Mouse (Mus musculus): ENCODE measurements around the gene Il15. TPM values are rescaled to one million over a fixed set of nuclear protein-coding genes. Genes with fewer than 3 reads are reported as not detected.

The Il15 gene
- polyA plus RNA-seq (2014; fragmentation: Nextera tagmentation; extraction: Ambion mirVana), result 1.2 and 2.4 TPM in 2 replicates

- H3K36me3 ChIP-seq (ENCODE audit: control insufficient read depth, insufficient read depth, low read length), result no peaks in the 10 kb centered on the region
- H3K9ac ChIP-seq (ENCODE audit: low read length), result peak within 1 kb of the TSS; percentile 42
- no peaks in the 10 kb centered on the region for H3K9me3 ChIP-seq (ENCODE audit: control insufficient read depth, low read length)
- peak within 1 kb of the TSS; percentile 22 for H3K4me3 ChIP-seq (ENCODE audit: low read depth, low read length)
- H3K4me1 ChIP-seq (ENCODE audit: control insufficient read depth, insufficient read depth, low read length), result peaks cover 4% of the 10 kb centered on the region; the same call in 1 of the 2 replicates
- ATAC-seq (ENCODE audit: insufficient read depth, low FRiP score, low TSS enrichment), result peak; percentile 33
- no peak for DNase-seq (ENCODE audit: low spot score)
- H3K27ac ChIP-seq (ENCODE audit: low read depth, low read length), result no peak within 1 kb of the TSS
- peak within 1 kb of the TSS; percentile 61 for H3K4me2 ChIP-seq (ENCODE audit: low read depth)
- 9% methylated on average over 13 of the region's 13 CpGs for WGBS
- H3K27me3 ChIP-seq (ENCODE audit: control insufficient read depth, insufficient read depth, low read length), result no peaks in the 10 kb centered on the region
These were observed at the start of gene Il15 for GRCm38 (mm10) chr8:82402686-82403330. Gene Il15, minus strand, starts transcription at chr8:82403222.

DNA sequence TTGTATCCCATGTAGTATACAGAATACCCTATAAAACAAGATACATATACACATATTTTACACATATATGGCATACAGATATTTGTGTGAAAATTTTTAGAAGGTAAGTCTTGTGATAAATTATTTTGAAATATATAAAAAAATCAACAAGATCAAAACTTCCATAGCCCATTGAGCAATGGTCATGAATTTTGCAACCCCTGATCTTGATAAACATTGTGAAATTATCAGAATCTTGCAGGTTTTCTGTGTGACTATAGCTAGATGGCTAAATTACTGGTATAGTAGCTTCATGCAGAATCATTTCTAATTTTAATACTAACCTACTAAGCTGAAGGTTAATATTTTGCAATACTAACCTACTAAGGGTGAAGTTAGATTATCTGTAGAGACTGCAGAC, 41.9 kb upstream of the Il15 start:
- ATAC-seq (ENCODE audit: insufficient read depth, low FRiP score, low TSS enrichment), result no peak
- Histone ChIP-seq H3K4me3 (ENCODE audit: low read depth, low read length) (no peak overlapping the region), H3K27ac (ENCODE audit: low read depth, low read length) (no peak overlapping the region), H3K36me3 (ENCODE audit: control insufficient read depth, insufficient read depth, low read length) (no peaks in the 10 kb centered on the region), H3K9me3 (ENCODE audit: control insufficient read depth, low read length) (no peaks in the 10 kb centered on the region), H3K4me2 (ENCODE audit: low read depth) (no peak overlapping the region), H3K27me3 (ENCODE audit: control insufficient read depth, insufficient read depth, low read length) (no peaks in the 10 kb centered on the region), H3K4me1 (ENCODE audit: control insufficient read depth, insufficient read depth, low read length) (no peaks in the 10 kb centered on the region), H3K9ac (ENCODE audit: low read length) (no peak overlapping the region)
- DNase-seq (ENCODE audit: low spot score), result no peak

DNA sequence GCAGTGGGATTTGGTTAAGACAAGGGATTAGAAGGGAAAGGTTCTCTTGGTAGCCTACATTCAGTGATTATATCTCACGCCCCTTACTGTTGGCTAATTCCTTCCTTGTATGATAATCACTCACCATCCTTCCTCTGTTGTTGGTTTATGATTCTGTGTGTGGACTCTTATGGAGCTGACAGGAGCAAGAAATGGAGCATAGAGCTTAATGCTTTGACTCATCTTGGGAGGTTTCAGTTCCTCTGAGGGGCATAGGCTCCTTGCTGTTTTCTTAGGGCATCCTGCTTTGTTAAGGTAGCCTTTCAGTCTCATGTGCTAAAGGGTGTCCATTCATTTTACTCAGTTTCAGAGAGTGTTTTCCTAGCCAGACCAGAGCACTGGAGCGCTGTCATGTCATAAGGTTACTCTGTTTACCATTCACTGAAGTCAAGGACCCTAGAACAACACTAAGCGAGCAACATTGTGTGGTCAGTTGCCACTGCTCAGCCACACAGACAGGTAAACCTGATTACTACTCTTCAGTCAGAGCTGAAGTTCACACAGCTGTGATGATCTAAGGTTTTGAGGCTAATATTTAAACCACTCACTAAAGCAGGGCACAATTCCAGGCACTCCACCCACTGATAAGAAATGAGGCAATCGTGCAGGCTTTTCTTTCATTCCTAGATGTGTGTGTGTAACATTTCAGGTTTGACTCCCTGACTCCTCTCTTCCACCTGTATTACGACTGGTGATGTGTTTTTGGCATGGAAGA, 13.7 kb upstream of the Il15 start:
- ATAC-seq (ENCODE audit: insufficient read depth, low FRiP score, low TSS enrichment) (no peak), DNase-seq (ENCODE audit: low spot score) (no peak)
- Histone ChIP-seq H3K27ac (ENCODE audit: low read depth, low read length) (no peak overlapping the region), H3K27me3 (ENCODE audit: control insufficient read depth, insufficient read depth, low read length) (no peaks in the 10 kb centered on the region), H3K9me3 (ENCODE audit: control insufficient read depth, low read length) (no peaks in the 10 kb centered on the region), H3K4me2 (ENCODE audit: low read depth) (no peak overlapping the region), H3K9ac (ENCODE audit: low read length) (no peak overlapping the region), H3K4me3 (ENCODE audit: low read depth, low read length) (no peak overlapping the region), H3K36me3 (ENCODE audit: control insufficient read depth, insufficient read depth, low read length) (no peaks in the 10 kb centered on the region), H3K4me1 (ENCODE audit: control insufficient read depth, insufficient read depth, low read length) (no peaks in the 10 kb centered on the region)
- WGBS, result 85% methylated on average over 5 of the region's 5 CpGs

DNA sequence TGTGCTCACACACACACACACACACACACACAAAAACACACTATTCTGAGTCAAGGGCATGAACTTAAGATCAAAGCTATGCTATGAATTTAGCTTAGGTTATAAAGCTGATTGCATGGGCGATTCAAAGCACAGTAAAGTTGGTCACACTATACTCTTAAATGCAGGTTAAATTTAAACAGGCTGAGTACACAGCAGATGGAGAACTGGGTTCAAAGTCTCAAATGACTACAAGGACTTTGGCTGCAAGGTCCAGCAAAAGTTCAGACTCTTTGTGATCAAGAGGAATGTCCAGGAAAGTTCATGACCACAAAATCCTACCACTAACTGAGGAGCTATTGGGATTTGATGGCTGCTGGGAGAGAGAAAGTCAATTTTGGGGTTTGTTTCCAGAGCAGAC, 12.5 kb upstream of the Il15 start:
- Histone ChIP-seq H3K9me3 (ENCODE audit: control insufficient read depth, low read length) (no peaks in the 10 kb centered on the region), H3K9ac (ENCODE audit: low read length) (no peak overlapping the region), H3K4me2 (ENCODE audit: low read depth) (no peak overlapping the region), H3K36me3 (ENCODE audit: control insufficient read depth, insufficient read depth, low read length) (no peaks in the 10 kb centered on the region), H3K4me3 (ENCODE audit: low read depth, low read length) (no peak overlapping the region), H3K27ac (ENCODE audit: low read depth, low read length) (no peak overlapping the region), H3K4me1 (ENCODE audit: control insufficient read depth, insufficient read depth, low read length) (no peaks in the 10 kb centered on the region), H3K27me3 (ENCODE audit: control insufficient read depth, insufficient read depth, low read length) (no peaks in the 10 kb centered on the region)
- 71% methylated on average over 1 of the region's 1 CpGs for WGBS
- DNase-seq (ENCODE audit: low spot score), result no peak
- no peak for ATAC-seq (ENCODE audit: insufficient read depth, low FRiP score, low TSS enrichment)

- no peaks in the 10 kb centered on the region for H3K4me1 ChIP-seq (ENCODE audit: control insufficient read depth, insufficient read depth, low read length)
- no peak overlapping the region for H3K9ac ChIP-seq (ENCODE audit: low read length)
- H3K4me3 ChIP-seq (ENCODE audit: low read depth, low read length), result no peak overlapping the region
- DNase-seq (ENCODE audit: low spot score), result no peak
- H3K27me3 ChIP-seq (ENCODE audit: control insufficient read depth, insufficient read depth, low read length), result no peaks in the 10 kb centered on the region
- H3K9me3 ChIP-seq (ENCODE audit: control insufficient read depth, low read length), result no peaks in the 10 kb centered on the region
- no peak overlapping the region for H3K4me2 ChIP-seq (ENCODE audit: low read depth)
- H3K36me3 ChIP-seq (ENCODE audit: control insufficient read depth, insufficient read depth, low read length), result no peaks in the 10 kb centered on the region
- WGBS, result 64% methylated on average over 3 of the region's 3 CpGs
- H3K27ac ChIP-seq (ENCODE audit: low read depth, low read length), result no peak overlapping the region
- no peak for ATAC-seq (ENCODE audit: insufficient read depth, low FRiP score, low TSS enrichment)
These were observed 7.1 kb upstream of the Il15 start for GRCm38 (mm10) chr8:82410135-82410534.

DNA sequence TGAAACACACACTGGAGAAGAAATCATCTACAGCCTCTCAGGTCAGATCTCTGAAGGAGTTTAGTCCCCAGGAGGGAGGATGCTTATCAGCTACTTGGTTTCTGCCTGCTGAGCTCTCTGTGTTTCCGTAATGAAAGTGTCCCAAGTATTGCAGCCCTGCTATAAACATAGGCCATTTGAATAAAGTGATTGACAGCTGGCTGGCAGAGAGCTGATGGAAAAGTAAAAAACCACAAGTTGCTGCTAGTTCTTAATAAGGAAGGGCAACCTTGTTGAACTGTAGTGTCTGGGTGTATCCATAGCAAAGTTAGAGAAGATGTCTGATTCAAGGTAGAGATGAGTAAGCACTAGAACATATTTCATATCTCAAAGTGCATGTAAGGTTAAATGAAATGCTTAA, 4.0 kb upstream of the Il15 start:
- ATAC-seq (ENCODE audit: insufficient read depth, low FRiP score, low TSS enrichment), result no peak
- Histone ChIP-seq H3K9ac (ENCODE audit: low read length) (no peak overlapping the region), H3K4me2 (ENCODE audit: low read depth) (no peak overlapping the region), H3K27ac (ENCODE audit: low read depth, low read length) (no peak overlapping the region), H3K36me3 (ENCODE audit: control insufficient read depth, insufficient read depth, low read length) (no peaks in the 10 kb centered on the region), H3K9me3 (ENCODE audit: control insufficient read depth, low read length) (no peaks in the 10 kb centered on the region), H3K4me3 (ENCODE audit: low read depth, low read length) (no peak overlapping the region), H3K4me1 (ENCODE audit: control insufficient read depth, insufficient read depth, low read length) (peaks cover 4% of the 10 kb centered on the region; the same call in 1 of the 2 replicates), H3K27me3 (ENCODE audit: control insufficient read depth, insufficient read depth, low read length) (no peaks in the 10 kb centered on the region)
- DNase-seq (ENCODE audit: low spot score), result no peak
- WGBS, result 87% methylated on average over 1 of the region's 1 CpGs

DNA sequence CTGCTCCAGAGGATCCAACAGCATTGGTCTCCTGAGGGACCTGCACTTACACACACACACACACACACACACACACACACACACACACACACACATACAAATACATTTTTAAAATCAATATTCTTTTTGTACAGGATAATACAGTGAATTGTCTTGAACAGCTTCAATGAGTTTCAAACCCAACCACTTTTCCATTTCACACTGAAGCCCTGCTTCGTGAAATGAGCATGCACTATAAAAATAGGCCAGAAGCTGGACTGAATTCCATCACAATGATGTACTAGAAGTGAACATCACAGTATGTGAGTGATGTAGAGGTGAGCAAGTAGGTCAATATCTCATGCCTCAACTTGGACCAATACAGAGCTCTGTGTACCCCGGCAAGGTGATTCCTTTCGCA, 1.0 kb upstream of the Il15 start:
- H3K36me3 ChIP-seq (ENCODE audit: control insufficient read depth, insufficient read depth, low read length), result no peaks in the 10 kb centered on the region
- no peak overlapping the region for H3K4me2 ChIP-seq (ENCODE audit: low read depth)
- no peak overlapping the region for H3K27ac ChIP-seq (ENCODE audit: low read depth, low read length)
- H3K27me3 ChIP-seq (ENCODE audit: control insufficient read depth, insufficient read depth, low read length), result no peaks in the 10 kb centered on the region
- 95% methylated on average over 3 of the region's 3 CpGs for WGBS
- peaks cover 4% of the 10 kb centered on the region; the same call in 1 of the 2 replicates for H3K4me1 ChIP-seq (ENCODE audit: control insufficient read depth, insufficient read depth, low read length)
- no peak overlapping the region for H3K9ac ChIP-seq (ENCODE audit: low read length)
- DNase-seq (ENCODE audit: low spot score) (no peak), ATAC-seq (ENCODE audit: insufficient read depth, low FRiP score, low TSS enrichment) (no peak)
- H3K4me3 ChIP-seq (ENCODE audit: low read depth, low read length), result no peak overlapping the region
- H3K9me3 ChIP-seq (ENCODE audit: control insufficient read depth, low read length), result no peaks in the 10 kb centered on the region

DNA sequence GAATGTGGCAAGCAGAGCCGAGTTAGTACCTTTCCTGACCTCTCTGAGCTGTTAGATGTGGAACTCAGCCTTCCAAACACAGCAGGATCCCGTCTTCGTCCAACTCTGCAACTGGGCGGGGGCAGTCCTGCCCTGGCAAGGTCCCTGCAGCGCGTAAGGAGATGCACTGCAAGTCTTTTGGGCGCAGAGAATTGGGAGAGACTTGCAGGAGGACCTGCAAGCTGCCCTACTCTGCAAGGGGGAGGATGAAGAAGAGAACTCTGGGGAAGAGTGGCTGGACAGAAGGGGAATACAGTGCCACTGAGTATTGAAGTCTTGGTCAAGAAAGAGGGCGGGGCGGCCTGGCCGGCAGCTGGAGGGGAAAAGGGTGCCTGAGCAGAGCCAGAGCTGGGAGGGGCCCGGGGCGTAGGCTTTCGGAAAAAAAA, 749 bp downstream of the Il15 start:
- H3K27me3 ChIP-seq (ENCODE audit: control insufficient read depth, insufficient read depth, low read length), result no peaks in the 10 kb centered on the region
- H3K4me3 ChIP-seq (ENCODE audit: low read depth, low read length), result peak overlapping the region; percentile 22
- H3K36me3 ChIP-seq (ENCODE audit: control insufficient read depth, insufficient read depth, low read length), result no peaks in the 10 kb centered on the region
- H3K9me3 ChIP-seq (ENCODE audit: control insufficient read depth, low read length), result no peaks in the 10 kb centered on the region
- 1% methylated on average over 13 of the region's 13 CpGs for WGBS
- peaks cover 4% of the 10 kb centered on the region; the same call in 1 of the 2 replicates for H3K4me1 ChIP-seq (ENCODE audit: control insufficient read depth, insufficient read depth, low read length)
- peak overlapping the region; percentile 42 for H3K9ac ChIP-seq (ENCODE audit: low read length)
- peak; percentile 27 for DNase-seq (ENCODE audit: low spot score)
- peak overlapping the region; percentile 61 for H3K4me2 ChIP-seq (ENCODE audit: low read depth)
- H3K27ac ChIP-seq (ENCODE audit: low read depth, low read length), result no peak overlapping the region
- ATAC-seq (ENCODE audit: insufficient read depth, low FRiP score, low TSS enrichment), result peak; percentile 33; the same call in 1 of the 2 replicates

GRCm38 (mm10) chr8:82401490-82401889, 1.5 kb downstream of the Il15 start:
- Histone ChIP-seq H3K4me3 (ENCODE audit: low read depth, low read length) (no peak overlapping the region), H3K36me3 (ENCODE audit: control insufficient read depth, insufficient read depth, low read length) (no peaks in the 10 kb centered on the region), H3K27ac (ENCODE audit: low read depth, low read length) (no peak overlapping the region), H3K4me2 (ENCODE audit: low read depth) (no peak overlapping the region), H3K9me3 (ENCODE audit: control insufficient read depth, low read length) (no peaks in the 10 kb centered on the region), H3K9ac (ENCODE audit: low read length) (no peak overlapping the region), H3K27me3 (ENCODE audit: control insufficient read depth, insufficient read depth, low read length) (no peaks in the 10 kb centered on the region), H3K4me1 (ENCODE audit: control insufficient read depth, insufficient read depth, low read length) (peaks cover 4% of the 10 kb centered on the region; the same call in 1 of the 2 replicates)
- no peak for DNase-seq (ENCODE audit: low spot score)
- 52% methylated on average over 6 of the region's 6 CpGs for WGBS
- ATAC-seq (ENCODE audit: insufficient read depth, low FRiP score, low TSS enrichment), result no peak

Data from neural tube, embryonic 11.5 days (tissue).